Mouse (Mus musculus) cortical plate, adult 2 months (tissue): ENCODE measurements around the gene Stpg1. TPM values are rescaled to one million over a fixed set of nuclear protein-coding genes. Genes with fewer than 3 reads are reported as not detected.

Experiments
- H3K27ac ChIP-seq: fragments of 200-500 bp; 2 replicates; pipeline ENCODE4 v1.5.1; 2012; ENCODE audit warnings: low read length, control low read depth, inconsistent platforms; ENCODE audit not compliant: insufficient read depth
- H3K4me1 ChIP-seq: fragments of 200-500 bp; 2 replicates; pipeline ENCODE4 v1.6.1; 2011; ENCODE audit warnings: low read length; ENCODE audit not compliant: control insufficient read depth, insufficient read depth
- H3K4me3 ChIP-seq: fragments of 200-500 bp; 2 replicates; pipeline ENCODE4 v1.5.1; 2011; ENCODE audit warnings: mild to moderate bottlenecking, low read length, control low read depth; ENCODE audit not compliant: insufficient read depth
- CTCF ChIP-seq: fragments of 200-500 bp; IDR thresholded peaks from 2 replicates; pipeline ENCODE4 v1.5.1; 2011; ENCODE audit warnings: mild to moderate bottlenecking, control low read depth, low read length; ENCODE audit not compliant: insufficient read depth; ENCODE audit errors: extremely low read depth
- POLR2A ChIP-seq: fragments of 200-500 bp; IDR thresholded peaks from 2 replicates; pipeline ENCODE4 v1.6.1; 2011; ENCODE audit warnings: mild to moderate bottlenecking, low read length, control low read depth; ENCODE audit not compliant: insufficient read depth; ENCODE audit errors: extremely low read depth
- polyA plus RNA-seq: library from polyadenylated mRNA; depleted of rRNA; stranded (reverse); fragments of >200 nt; gene quantifications from 2 replicates; pipeline ENCODE4 v1.2.3, GENCODE M21; 2012; rRNA removed

Gene Stpg1
- 0.85 and 0.96 TPM in 2 replicates for polyA plus RNA-seq

DNA sequence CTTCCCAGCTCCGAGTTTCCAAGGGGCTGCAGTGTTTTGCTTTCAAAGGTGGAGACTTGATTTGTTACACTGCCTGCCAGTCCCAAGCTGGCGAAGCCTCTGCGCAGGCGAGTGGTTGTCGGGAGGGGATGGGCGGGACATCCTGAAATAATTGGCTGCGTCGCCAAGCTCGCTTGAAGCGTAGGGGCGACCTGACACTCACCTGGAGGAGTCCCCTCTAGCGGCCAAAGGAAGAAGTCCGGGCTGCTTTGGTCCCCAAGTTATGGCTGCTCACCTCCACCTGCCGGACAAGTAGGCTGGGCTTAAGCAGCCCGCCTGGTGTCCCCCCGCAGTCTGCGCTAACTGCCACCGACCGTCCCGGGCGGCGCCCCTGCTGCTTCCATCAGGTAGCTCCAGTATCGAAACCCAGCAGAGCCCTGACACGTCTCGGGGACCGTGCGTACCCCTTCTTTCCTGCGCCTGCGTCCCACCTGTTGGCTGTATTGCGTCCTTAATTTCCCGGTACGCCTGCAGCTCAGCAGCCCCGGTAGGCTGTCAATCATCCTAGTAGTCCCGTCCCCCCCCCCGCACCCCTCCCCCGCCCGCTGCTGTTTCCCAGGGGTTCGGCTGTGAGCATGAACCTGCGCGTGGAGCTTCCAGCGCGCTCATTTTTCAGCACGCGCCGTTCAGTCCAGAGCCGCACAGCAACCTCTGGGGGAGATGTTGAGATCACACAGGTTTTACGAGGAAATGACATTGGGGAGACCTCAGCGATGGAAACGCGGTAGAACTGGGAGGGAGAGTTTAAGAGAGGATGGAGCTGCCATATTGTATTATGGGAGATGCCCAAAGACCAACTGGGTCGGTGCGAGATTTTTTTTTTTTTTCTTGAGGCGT lies at the start of gene Stpg1, which contains the start of gene Nipal3:
TSS of gene Stpg1 (plus strand) at position 270 of the 876 bp plus-strand sequence.
TSS of gene Nipal3 (minus strand) at position 518 of the 876 bp plus-strand sequence.
- TF ChIP-seq CTCF = no peak
- no peak for TF ChIP-seq POLR2A
- Histone ChIP-seq H3K4me3 (peak within 1 kb of the TSS; percentile 46), H3K4me1 (no peaks in the 10 kb centered on the region), H3K27ac (0 out of 2 replicates have a peak within 1 kb of the TSS, but pooled peaks have one; percentile 12)

GRCm38 (mm10) chr4:135451360-135452015 lies 43.1 kb upstream of the Stpg1 start:
- no peak for TF ChIP-seq POLR2A
- TF ChIP-seq CTCF = no peak

DNA sequence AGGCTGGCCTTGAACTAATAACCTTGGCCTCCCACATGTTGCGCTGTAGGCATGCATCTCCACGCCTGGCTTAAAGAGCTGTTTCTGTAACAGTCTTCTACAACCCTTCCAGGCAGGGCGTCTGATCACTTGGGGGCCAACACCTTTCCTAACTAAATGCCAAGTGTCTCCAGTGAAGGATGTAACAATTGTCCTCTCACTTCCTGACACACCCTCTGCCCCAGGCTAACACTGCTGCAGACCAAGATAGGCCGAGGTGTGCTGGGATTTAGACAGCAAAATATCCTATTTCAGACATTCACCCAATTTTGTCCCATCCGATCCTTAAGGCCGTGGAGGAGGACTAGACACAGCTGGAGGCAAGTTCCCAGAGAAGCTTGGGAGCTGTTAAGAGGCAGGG lies 41.4 kb upstream of the Stpg1 start:
- Histone ChIP-seq H3K4me3 (no peak overlapping the region), H3K27ac (no peak overlapping the region), H3K4me1 (no peaks in the 10 kb centered on the region)
- no peak for TF ChIP-seq POLR2A
- TF ChIP-seq CTCF = no peak

More at GRCm38 (mm10) chr4:135451360-135452015, 43.1 kb upstream of the Stpg1 start:
- H3K4me3 ChIP-seq = no peak overlapping the region
- H3K27ac ChIP-seq = no peak overlapping the region
- no peaks in the 10 kb centered on the region for H3K4me1 ChIP-seq

DNA sequence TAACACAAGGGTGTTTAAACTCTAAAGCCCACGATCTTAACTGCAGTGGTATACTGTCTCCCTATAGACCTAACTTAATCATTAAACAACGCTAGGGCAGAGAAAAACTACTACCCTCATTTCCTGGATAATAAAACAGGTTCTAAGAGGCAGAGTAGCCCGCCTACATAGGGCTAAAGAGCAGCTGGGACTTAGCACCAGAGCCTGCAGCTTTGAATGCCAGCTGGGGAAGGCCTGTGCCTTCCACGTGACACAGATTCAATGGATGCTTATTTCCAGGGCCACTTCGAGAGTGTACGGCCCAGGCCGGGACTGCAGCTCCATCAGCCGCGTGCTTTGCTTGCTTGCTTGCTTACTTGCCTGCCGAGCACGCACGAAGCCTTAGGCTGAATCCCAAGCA lies 41.0 kb upstream of the Stpg1 start:
- H3K27ac ChIP-seq = no peak overlapping the region
- H3K4me1 ChIP-seq = no peaks in the 10 kb centered on the region
- TF ChIP-seq CTCF (no peak), POLR2A (no peak)
- H3K4me3 ChIP-seq = no peak overlapping the region

GRCm38 (mm10) chr4:135463406-135463805 lies 31.2 kb upstream of the Stpg1 start:
- TF ChIP-seq CTCF (no peak), POLR2A (no peak)
- Histone ChIP-seq H3K4me1 (no peaks in the 10 kb centered on the region), H3K27ac (no peak overlapping the region)

DNA sequence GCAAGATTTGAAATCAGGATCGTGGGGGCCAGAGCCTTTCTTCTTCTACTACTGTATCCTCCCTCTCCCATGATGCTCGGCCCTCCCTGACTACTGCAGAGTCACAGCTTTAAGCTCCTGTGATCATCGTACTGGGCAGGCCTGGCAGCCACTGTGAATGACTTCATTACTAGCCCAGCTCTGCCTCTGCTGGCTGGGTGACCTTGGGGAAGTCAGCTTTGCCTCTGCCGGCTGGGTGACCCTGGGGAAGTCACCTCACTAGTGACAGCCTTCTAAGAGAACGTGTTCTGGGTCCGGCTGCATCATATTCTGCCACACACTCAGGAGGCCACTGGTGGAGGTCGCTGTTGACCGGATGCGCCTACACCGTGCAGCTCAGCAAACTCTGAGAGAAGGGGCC lies 16.7 kb upstream of the Stpg1 start:
- Histone ChIP-seq H3K27ac (no peak overlapping the region), H3K4me1 (no peaks in the 10 kb centered on the region), H3K4me3 (no peak overlapping the region)
- TF ChIP-seq CTCF = no peak
- TF ChIP-seq POLR2A = no peak

More at GRCm38 (mm10) chr4:135463406-135463805, 31.2 kb upstream of the Stpg1 start:
- H3K4me3 ChIP-seq = no peak overlapping the region

GRCm38 (mm10) chr4:135480370-135480769 lies 14.2 kb upstream of the Stpg1 start:
- H3K4me1 ChIP-seq = no peaks in the 10 kb centered on the region
- TF ChIP-seq POLR2A (no peak), CTCF (no peak)
- H3K4me3 ChIP-seq = no peak overlapping the region
- H3K27ac ChIP-seq = no peak overlapping the region

GRCm38 (mm10) chr4:135485086-135485485 lies 9.5 kb upstream of the Stpg1 start:
- no peak overlapping the region for H3K27ac ChIP-seq
- H3K4me1 ChIP-seq = no peaks in the 10 kb centered on the region; the same call in 1 of the 2 replicates
- H3K4me3 ChIP-seq = no peak overlapping the region
- TF ChIP-seq CTCF (no peak), POLR2A (no peak)

DNA sequence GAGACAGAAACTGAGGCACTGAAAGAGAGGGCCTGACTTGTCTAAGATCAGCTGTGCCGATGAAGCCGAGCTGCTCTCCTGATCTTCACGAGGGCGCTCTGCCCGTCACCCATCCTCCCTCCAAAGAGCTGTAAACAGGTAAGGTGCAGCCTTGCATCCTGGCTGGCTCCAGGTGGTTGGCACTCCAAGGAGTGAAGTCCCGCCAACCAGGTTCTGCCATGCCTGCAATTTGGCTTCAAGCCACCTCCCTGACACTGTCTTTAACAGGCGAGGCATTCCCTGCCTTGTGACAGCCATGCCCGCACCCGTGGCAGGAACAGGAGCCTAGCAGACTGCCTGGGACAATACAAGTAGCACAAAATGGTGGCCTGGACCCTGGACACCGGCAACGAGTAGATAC lies 8.2 kb upstream of the Stpg1 start:
- no peak overlapping the region for H3K4me3 ChIP-seq
- H3K27ac ChIP-seq = no peak overlapping the region
- no peaks in the 10 kb centered on the region; the same call in 1 of the 2 replicates for H3K4me1 ChIP-seq
- TF ChIP-seq POLR2A (no peak), CTCF (no peak)
